Mouse (Mus musculus) bone marrow macrophage, adult 2 months (primary cell): Measurements from ENCODE around the gene Bcl7c. TPM values are rescaled to one million over a fixed set of nuclear protein-coding genes. Genes with fewer than 3 reads are reported as not detected.
A peak's percentile ranks its signal among the peaks of the same experiment; 100 is the strongest.

Experiments
- H3K27ac ChIP-seq: 2 replicates; pipeline ENCODE4 v1.5.1; 2012; ENCODE audit warnings: low read depth, low read length; ENCODE audit not compliant: insufficient read depth
- H3K4me1 ChIP-seq: 2 replicates; pipeline ENCODE4 v1.6.1; 2012; ENCODE audit warnings: low read length; ENCODE audit not compliant: control insufficient read depth, insufficient read depth
- H3K4me3 ChIP-seq: 2 replicates; pipeline ENCODE4 v1.5.1; 2012; ENCODE audit warnings: mild to moderate bottlenecking, low read length, moderate library complexity; ENCODE audit not compliant: insufficient read depth
- CTCF ChIP-seq: IDR thresholded peaks from 2 replicates; pipeline ENCODE4 v1.5.1; 2012; ENCODE audit warnings: low read depth, mild to moderate bottlenecking, low read length, moderate library complexity
- POLR2A ChIP-seq: IDR thresholded peaks from 2 replicates; pipeline ENCODE4 v1.6.1; 2012; ENCODE audit warnings: mild to moderate bottlenecking, low read depth, low read length, borderline replicate concordance
- polyA plus RNA-seq: library from polyadenylated mRNA; stranded (reverse); fragments of >200 nt; gene quantifications from 2 replicates; pipeline ENCODE4 v1.2.4, GENCODE M21; 2012; ENCODE audit not compliant: missing spikeins, insufficient read depth, insufficient read length

The Bcl7c gene
- polyA plus RNA-seq, 1 experiment: 30.4 TPM

DNA sequence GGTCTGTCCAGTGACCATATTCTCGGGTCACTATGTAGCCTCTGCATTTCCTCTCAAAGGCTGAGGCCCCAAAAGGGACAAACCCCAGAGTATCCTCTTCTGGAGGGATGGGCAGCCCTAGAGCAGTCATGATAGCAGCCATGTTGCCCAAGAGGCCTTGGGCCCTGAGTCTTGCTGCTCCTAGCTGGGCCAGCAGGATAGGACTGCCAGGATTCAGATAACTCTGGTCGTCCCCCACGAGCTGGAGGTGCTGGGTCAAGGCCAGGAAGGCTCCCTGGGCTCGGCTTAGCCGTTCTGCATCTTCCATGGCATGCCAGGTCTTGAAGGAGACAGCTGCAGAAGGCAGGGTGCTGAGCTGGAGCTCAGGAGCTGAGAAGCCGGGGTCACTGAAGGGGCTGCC, 10.5 kb upstream of the Bcl7c start:
- TF ChIP-seq CTCF: no peak
- TF ChIP-seq POLR2A: no peak
- Histone ChIP-seq H3K4me1 (no peaks in the 10 kb centered on the region; the same call in 1 of the 2 replicates), H3K27ac (no peak overlapping the region), H3K4me3 (no peak overlapping the region)

DNA sequence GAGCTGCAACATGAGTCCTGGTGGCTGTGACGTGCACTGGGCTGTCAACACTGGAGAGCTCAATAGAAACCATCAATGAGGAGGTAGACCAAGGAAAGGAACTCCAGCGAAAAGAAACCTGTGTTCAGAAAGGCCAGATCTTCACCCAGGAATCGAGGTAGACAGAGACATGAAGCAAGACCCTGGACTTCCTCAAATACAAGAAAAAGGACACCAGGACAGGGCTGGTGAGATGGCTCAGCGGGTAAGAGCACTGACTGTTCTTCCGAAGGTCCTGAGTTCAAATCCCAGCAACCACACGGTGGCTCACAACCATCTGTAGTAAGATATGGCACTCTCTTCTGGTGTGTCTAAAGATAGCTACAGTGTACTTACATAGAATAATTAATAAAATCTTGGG, 9.6 kb upstream of the Bcl7c start:
- H3K4me1 ChIP-seq: no peaks in the 10 kb centered on the region; the same call in 1 of the 2 replicates
- no peak overlapping the region for H3K4me3 ChIP-seq
- TF ChIP-seq CTCF (no peak), POLR2A (no peak)
- H3K27ac ChIP-seq: no peak overlapping the region

DNA sequence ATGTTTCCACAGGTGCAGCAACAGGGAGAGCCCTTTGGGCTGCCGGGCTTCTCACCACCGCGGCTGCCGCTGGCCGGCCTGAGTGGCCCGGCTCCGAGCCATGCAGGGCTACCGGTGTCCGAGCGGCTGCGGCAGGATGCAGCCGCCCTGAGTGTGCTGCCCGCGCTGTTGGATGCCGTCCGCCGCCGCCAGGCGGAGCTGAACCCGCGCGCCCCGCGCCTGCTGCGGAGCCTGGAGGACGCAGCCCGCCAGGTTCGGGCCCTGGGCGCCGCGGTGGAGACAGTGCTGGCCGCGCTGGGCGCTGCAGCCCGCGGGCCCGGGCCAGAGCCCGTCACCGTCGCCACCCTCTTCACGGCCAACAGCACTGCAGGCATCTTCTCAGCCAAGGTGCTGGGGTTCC, 8.3 kb upstream of the Bcl7c start:
- TF ChIP-seq POLR2A: no peak
- peak; percentile 13; the same call in 1 of the 2 replicates for TF ChIP-seq CTCF
- Histone ChIP-seq H3K4me3 (peak overlapping the region; percentile 16; the same call in 1 of the 2 replicates), H3K27ac (no peak overlapping the region), H3K4me1 (no peaks in the 10 kb centered on the region; the same call in 1 of the 2 replicates)

DNA sequence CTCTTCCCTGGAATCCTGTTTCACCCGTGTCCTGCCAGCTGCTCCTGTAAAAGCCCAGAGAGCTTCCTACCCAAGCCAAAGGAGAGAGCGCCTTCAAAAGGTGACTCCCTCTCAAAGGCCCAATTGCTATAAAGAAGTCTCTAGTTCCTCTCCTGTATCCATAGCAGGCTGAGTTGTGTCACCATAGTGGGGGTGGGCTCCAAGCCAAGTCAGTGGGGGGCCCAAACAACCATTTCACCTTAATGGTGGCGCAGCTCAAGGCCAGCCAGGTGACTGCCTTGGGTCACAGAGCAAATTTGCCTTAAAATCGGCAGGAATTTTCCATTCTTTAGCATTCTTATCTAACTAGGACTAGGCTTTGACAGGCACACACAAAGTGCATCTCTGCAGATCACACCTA, 6.1 kb upstream of the Bcl7c start:
- Histone ChIP-seq H3K4me1 (no peaks in the 10 kb centered on the region; the same call in 1 of the 2 replicates), H3K27ac (no peak overlapping the region), H3K4me3 (no peak overlapping the region)
- TF ChIP-seq CTCF (no peak), POLR2A (no peak)

DNA sequence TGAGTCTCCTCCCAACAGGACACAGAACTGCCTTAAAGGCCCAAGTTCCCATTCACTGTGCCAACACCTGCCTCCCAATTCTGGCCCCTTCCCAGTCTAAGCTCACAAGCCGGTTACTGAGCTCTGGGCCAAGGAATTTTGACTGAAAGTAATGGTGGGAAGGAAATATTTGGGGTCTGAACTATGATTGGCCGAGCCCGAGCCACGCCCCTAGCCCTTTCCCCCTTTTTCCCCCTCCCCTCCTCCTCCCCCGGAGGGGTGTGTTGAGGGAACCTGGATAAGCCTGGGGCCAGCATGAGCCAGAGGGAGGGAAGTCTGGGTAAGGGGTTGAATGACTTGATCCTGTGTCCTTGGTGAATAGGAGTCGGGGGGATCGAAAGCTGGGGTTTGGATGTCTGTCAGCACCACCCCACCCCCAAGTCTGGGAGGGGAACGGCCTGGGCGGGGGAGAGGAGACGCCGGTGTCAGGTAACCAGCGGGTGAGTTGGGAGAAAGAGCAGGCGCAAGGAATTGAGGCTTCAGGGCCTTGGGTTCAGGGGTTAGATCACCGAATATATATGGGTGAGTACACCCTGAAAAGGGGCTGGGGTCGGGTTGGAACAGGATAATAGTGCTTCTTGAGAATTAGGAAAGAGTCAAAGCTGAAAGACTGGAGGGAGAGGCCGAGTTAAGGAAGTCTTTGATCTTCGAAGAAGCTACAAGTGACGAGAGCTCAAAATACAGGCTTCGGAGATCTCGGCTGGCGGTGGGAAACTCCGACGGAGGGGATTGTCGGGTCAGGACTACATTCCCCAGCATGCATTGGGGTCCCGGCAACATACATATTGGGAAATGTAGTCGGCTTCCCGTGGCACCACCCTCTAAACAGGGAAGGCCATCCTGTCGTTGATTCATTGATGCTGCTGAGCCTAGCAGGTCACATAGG, 4.0 kb upstream of the Bcl7c start, which contains the start of gene Ctf1:
Gene Ctf1, plus strand, starts transcription at position 276 of the 925 bp plus-strand sequence.
- no peak for TF ChIP-seq CTCF
- TF ChIP-seq POLR2A: no peak
- Histone ChIP-seq H3K4me1 (peaks cover 4% of the 10 kb centered on the region), H3K4me3 (no peak within 1 kb of the TSS), H3K27ac (no peak within 1 kb of the TSS)

DNA sequence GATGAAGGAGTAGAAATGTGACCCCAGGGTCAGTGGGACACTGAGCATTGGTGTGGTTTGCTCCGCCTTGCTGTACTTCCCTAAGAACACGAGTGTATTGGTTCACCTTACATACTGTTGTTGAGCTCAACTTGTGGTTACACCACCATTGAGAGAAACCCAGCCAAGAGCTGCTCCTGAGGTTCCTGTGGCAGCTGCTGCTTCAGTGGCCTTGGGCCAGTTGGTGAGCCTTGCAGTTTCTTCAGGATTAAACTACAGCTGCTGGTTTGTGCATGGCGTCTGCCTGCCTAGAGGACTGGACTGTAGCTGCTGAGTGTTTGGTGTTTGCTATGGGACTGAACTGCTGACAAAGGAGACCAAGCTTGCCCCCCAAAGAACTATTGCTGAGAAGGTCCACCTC, 2.7 kb upstream of the Bcl7c start:
- TF ChIP-seq CTCF (no peak), POLR2A (no peak)
- H3K4me1 ChIP-seq: peaks cover 7% of the 10 kb centered on the region; the same call in 1 of the 2 replicates
- H3K4me3 ChIP-seq: no peak overlapping the region
- H3K27ac ChIP-seq: no peak overlapping the region

DNA sequence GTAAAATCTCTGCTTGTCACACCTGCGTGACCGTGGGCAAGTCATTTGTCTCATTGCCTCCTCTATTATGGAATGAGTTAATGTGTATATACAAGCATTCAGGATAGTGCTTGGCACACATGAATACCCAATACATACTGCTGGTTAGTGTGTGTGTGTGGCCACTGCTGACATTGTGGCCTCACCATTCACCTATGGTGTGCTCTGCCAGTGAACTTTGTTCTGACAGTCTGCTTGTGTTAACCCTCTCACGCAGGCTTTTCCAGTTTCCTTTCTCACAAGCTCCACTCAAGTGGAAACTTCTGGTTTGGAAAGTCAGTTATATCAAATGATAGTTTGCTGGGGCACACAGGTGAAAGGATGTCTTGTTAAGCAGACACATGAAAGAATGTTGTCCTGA, 2.3 kb upstream of the Bcl7c start:
- H3K27ac ChIP-seq: no peak overlapping the region
- TF ChIP-seq CTCF (no peak), POLR2A (no peak)
- H3K4me3 ChIP-seq: no peak overlapping the region
- H3K4me1 ChIP-seq: peaks cover 7% of the 10 kb centered on the region; the same call in 1 of the 2 replicates

DNA sequence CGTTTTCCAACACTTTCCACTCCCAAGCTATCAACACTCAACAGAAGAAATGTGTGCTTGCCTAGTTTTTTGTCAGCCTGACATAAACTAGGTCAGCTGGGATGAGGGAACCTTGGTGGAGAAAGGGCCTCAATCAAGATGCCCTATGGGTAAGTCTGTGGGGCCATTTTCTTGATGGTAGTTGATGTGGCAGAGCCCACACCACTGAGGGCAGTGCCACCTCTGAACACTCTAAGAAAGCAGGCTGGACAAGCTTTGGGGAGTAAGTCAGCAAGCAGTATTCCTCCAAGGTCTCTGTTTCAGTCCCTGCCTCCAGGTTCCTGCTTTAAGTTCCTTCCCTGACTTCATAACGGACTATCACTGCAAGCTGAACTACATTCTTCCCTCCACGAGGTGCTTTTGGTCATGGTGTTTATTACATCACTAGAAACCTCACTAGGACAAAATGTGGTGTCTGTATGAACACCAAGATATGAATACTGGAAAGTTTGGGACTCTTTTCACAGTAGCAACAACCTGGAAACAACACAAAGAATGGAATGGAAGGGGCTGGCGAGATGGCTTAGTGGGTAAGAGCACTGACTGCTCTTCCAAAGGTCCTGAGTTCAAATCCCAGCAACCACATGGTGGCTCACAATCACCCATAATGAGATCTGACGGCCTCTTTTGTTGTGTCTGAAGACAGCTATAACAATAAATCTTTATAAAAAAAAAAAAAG, 687 bp upstream of the Bcl7c start:
- Histone ChIP-seq H3K27ac (no peak overlapping the region), H3K4me3 (peak overlapping the region; percentile 62), H3K4me1 (peaks cover 7% of the 10 kb centered on the region; the same call in 1 of the 2 replicates)
- no peak for TF ChIP-seq POLR2A
- no peak for TF ChIP-seq CTCF

DNA sequence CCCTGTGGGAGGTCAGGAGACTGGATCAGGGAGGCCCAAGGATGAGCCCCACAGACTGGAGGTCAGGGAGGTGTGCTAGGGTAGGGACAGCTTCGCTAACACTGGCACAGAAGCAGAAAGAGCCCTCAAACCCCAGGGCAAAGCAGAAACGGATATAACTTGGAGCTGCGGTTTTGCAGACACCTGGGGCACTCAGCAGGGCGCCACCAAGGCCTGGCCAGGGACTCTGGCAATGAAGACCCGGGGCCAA, 851 bp downstream of the Bcl7c start:
- no peak for TF ChIP-seq POLR2A
- no peak for TF ChIP-seq CTCF
- peak overlapping the region; percentile 62 for H3K4me3 ChIP-seq
- peak overlapping the region; percentile 19; the same call in 1 of the 2 replicates for H3K27ac ChIP-seq
- peaks cover 7% of the 10 kb centered on the region; the same call in 1 of the 2 replicates for H3K4me1 ChIP-seq
